Mouse (Mus musculus) heart, embryonic 13.5 days (tissue): ENCODE results near the gene Clec11a. TPM values are rescaled to one million over a fixed set of nuclear protein-coding genes. Genes with fewer than 3 reads are reported as not detected.

Source experiments
- ATAC-seq: fragments of 200-750 bp; cut with Nextera tagmentation; 2 replicates; pipeline ENCODE4 v1.8.0; 2017; ENCODE audit warnings: moderate TSS enrichment; ENCODE audit not compliant: insufficient number of reproducible peaks, low FRiP score, low TSS enrichment; ENCODE audit errors: extremely low read depth
- H3K27ac ChIP-seq: fragments of 300-500 bp; sonication (generic); replicated peaks from 2 replicates; pipeline ENCODE4 v1.5.1; 2015; ENCODE audit warnings: moderate library complexity, mild to moderate bottlenecking, inconsistent platforms
- H3K27me3 ChIP-seq: fragments of 300-500 bp; sonication (generic); replicated peaks from 2 replicates; pipeline ENCODE4 v1.6.1; 2015; ENCODE audit warnings: mild to moderate bottlenecking, inconsistent platforms
- H3K36me3 ChIP-seq: fragments of 300-500 bp; sonication (generic); 2 replicates; pipeline ENCODE4 v1.6.1; 2015; ENCODE audit warnings: mild to moderate bottlenecking, inconsistent platforms
- H3K4me1 ChIP-seq: fragments of 300-500 bp; sonication (generic); 2 replicates; pipeline ENCODE4 v1.6.1; 2015; ENCODE audit warnings: inconsistent platforms
- H3K4me2 ChIP-seq: fragments of 300-500 bp; sonication (generic); 2 replicates; pipeline ENCODE4 v1.6.1; 2015; ENCODE audit warnings: inconsistent platforms, mild to moderate bottlenecking, moderate library complexity
- H3K4me3 ChIP-seq: fragments of 300-500 bp; sonication (generic); 2 replicates; pipeline ENCODE4 v1.5.1; 2015; ENCODE audit warnings: moderate library complexity, mild to moderate bottlenecking, inconsistent platforms
- H3K9ac ChIP-seq: fragments of 300-500 bp; sonication (generic); 2 replicates; pipeline ENCODE4 v1.6.1; 2015; ENCODE audit warnings: inconsistent platforms, mild to moderate bottlenecking, moderate library complexity
- H3K9me3 ChIP-seq: fragments of 300-500 bp; sonication (generic); 2 replicates; pipeline ENCODE4 v1.6.1; 2016; ENCODE audit warnings: inconsistent platforms
- WGBS: fragments of 180-500 bp; shearing (Covaris S2); methylation state at CpG from one replicate; pipeline ENCODE4 v1.1.7; 2015; ENCODE audit warnings: mixed read lengths; 5-methylcytosine and 5-hydroxymethylcytosine counted together
- polyA plus RNA-seq: library from polyadenylated mRNA; unstranded; fragments of >200 nt; fragmentation: Nextera tagmentation; extraction: Ambion mirVana; gene quantifications from 2 replicates; pipeline ENCODE4 v1.2.1, GENCODE M21; 2015

The Clec11a gene
- polyA plus RNA-seq: 0.67 and 0.71 TPM in 2 replicates

- H3K27ac ChIP-seq: 0 out of 2 replicates have a peak within 1 kb of the TSS, but pooled peaks have one; percentile 31
- H3K4me1 ChIP-seq: peaks cover 29% of the 10 kb centered on the region
- peak within 1 kb of the TSS; percentile 70 for H3K4me3 ChIP-seq
- no peaks in the 10 kb centered on the region for H3K9me3 ChIP-seq
- ATAC-seq: no peak
- no peaks in the 10 kb centered on the region for H3K36me3 ChIP-seq
- WGBS: 54% methylated on average over 6 of the region's 6 CpGs
- H3K9ac ChIP-seq: peak within 1 kb of the TSS; percentile 3; the same call in 1 of the 2 replicates
- H3K27me3 ChIP-seq: peaks cover 56% of the 10 kb centered on the region
- H3K4me2 ChIP-seq: peak within 1 kb of the TSS; percentile 84
Observed at GRCm38 (mm10) chr7:44306516-44307240, at the start of gene Clec11a. Gene Clec11a (minus strand): TSS chr7:44306902.

- Histone ChIP-seq H3K36me3 (no peaks in the 10 kb centered on the region), H3K9ac (no peak overlapping the region), H3K27me3 (peaks cover 91% of the 10 kb centered on the region), H3K4me2 (no peak overlapping the region), H3K27ac (no peak overlapping the region), H3K4me3 (no peak overlapping the region), H3K9me3 (no peaks in the 10 kb centered on the region), H3K4me1 (peaks cover 61% of the 10 kb centered on the region)
- no peak for ATAC-seq
- 54% methylated on average over 6 of the region's 6 CpGs for WGBS
Observed at GRCm38 (mm10) chr7:44355411-44355810, 48.7 kb upstream of the Clec11a start.

- Histone ChIP-seq H3K36me3 (no peaks in the 10 kb centered on the region), H3K9ac (peak overlapping the region; percentile 38), H3K27ac (no peak overlapping the region), H3K4me3 (peak overlapping the region; percentile 32), H3K4me2 (peak overlapping the region; percentile 53), H3K27me3 (peaks cover 97% of the 10 kb centered on the region), H3K4me1 (peaks cover 51% of the 10 kb centered on the region), H3K9me3 (no peaks in the 10 kb centered on the region)
- WGBS: 2% methylated on average over 35 of the region's 35 CpGs
- ATAC-seq: no peak
Observed at GRCm38 (mm10) chr7:44353601-44354340, 47.1 kb upstream of the Clec11a start.

GRCm38 (mm10) chr7:44352750-44353600, 46.3 kb upstream of the Clec11a start:
- H3K36me3 ChIP-seq: no peaks in the 10 kb centered on the region
- 3% methylated on average over 71 of the region's 71 CpGs for WGBS
- H3K27me3 ChIP-seq: peaks cover 100% of the 10 kb centered on the region
- H3K4me2 ChIP-seq: peak overlapping the region; percentile 53
- peak overlapping the region; percentile 32 for H3K4me3 ChIP-seq
- H3K4me1 ChIP-seq: peaks cover 47% of the 10 kb centered on the region
- H3K9me3 ChIP-seq: no peaks in the 10 kb centered on the region
- H3K27ac ChIP-seq: no peak overlapping the region
- ATAC-seq: no peak
- H3K9ac ChIP-seq: peak overlapping the region; percentile 38

- Histone ChIP-seq H3K27ac (no peak overlapping the region), H3K9ac (no peak overlapping the region), H3K27me3 (peaks cover 100% of the 10 kb centered on the region), H3K4me3 (peak overlapping the region; percentile 32), H3K4me2 (peak overlapping the region; percentile 53), H3K36me3 (no peaks in the 10 kb centered on the region), H3K9me3 (no peaks in the 10 kb centered on the region), H3K4me1 (peaks cover 38% of the 10 kb centered on the region)
- no peak; the same call in 1 of the 2 replicates for ATAC-seq
- WGBS: 4% methylated on average over 71 of the region's 71 CpGs
Observed at GRCm38 (mm10) chr7:44351881-44352749, 45.4 kb upstream of the Clec11a start.

GRCm38 (mm10) chr7:44350957-44351711, 44.4 kb upstream of the Clec11a start:
- 5% methylated on average over 25 of the region's 25 CpGs for WGBS
- H3K27me3 ChIP-seq: peaks cover 100% of the 10 kb centered on the region
- H3K36me3 ChIP-seq: no peaks in the 10 kb centered on the region
- peaks cover 31% of the 10 kb centered on the region for H3K4me1 ChIP-seq
- H3K9ac ChIP-seq: peak overlapping the region; percentile 70
- H3K27ac ChIP-seq: no peak overlapping the region
- H3K9me3 ChIP-seq: no peaks in the 10 kb centered on the region
- H3K4me3 ChIP-seq: peak overlapping the region; percentile 41
- no peak for ATAC-seq
- H3K4me2 ChIP-seq: peak overlapping the region; percentile 72

- ATAC-seq: no peak
- Histone ChIP-seq H3K4me3 (no peak overlapping the region), H3K9ac (no peak overlapping the region), H3K36me3 (no peaks in the 10 kb centered on the region), H3K27me3 (peaks cover 97% of the 10 kb centered on the region), H3K27ac (no peak overlapping the region), H3K9me3 (no peaks in the 10 kb centered on the region), H3K4me2 (no peak overlapping the region), H3K4me1 (peaks cover 28% of the 10 kb centered on the region)
- 11% methylated on average over 3 of the region's 3 CpGs for WGBS
Observed at GRCm38 (mm10) chr7:44349043-44349442, 42.3 kb upstream of the Clec11a start.

- no peak overlapping the region for H3K4me3 ChIP-seq
- 54% methylated on average over 12 of the region's 12 CpGs for WGBS
- H3K9ac ChIP-seq: no peak overlapping the region
- H3K4me1 ChIP-seq: peaks cover 11% of the 10 kb centered on the region
- H3K4me2 ChIP-seq: no peak overlapping the region
- H3K27ac ChIP-seq: no peak overlapping the region
- ATAC-seq: no peak
- H3K36me3 ChIP-seq: no peaks in the 10 kb centered on the region
- H3K27me3 ChIP-seq: peaks cover 95% of the 10 kb centered on the region
- H3K9me3 ChIP-seq: no peaks in the 10 kb centered on the region
Observed at GRCm38 (mm10) chr7:44344622-44345021, 37.9 kb upstream of the Clec11a start.

GRCm38 (mm10) chr7:44343459-44344015, 36.8 kb upstream of the Clec11a start:
- Histone ChIP-seq H3K4me3 (peak overlapping the region; percentile 18; the same call in 1 of the 2 replicates), H3K27me3 (peaks cover 95% of the 10 kb centered on the region), H3K4me1 (peaks cover 11% of the 10 kb centered on the region), H3K9ac (0 out of 2 replicates have a peak overlapping the region, but pooled peaks have one; percentile 37), H3K27ac (no peak overlapping the region), H3K9me3 (no peaks in the 10 kb centered on the region), H3K36me3 (no peaks in the 10 kb centered on the region), H3K4me2 (peak overlapping the region; percentile 38)
- 13% methylated on average over 11 of the region's 11 CpGs for WGBS
- no peak for ATAC-seq
